Mouse (Mus musculus) midbrain, embryonic 12.5 days (tissue): ENCODE measurements at regions not wholly inside any gene's neighbourhood (a gene's known extent, or its start where the extent isn't known, plus 50 kb on each side); places are given as distances from the start of the nearest gene placed in this dataset.
A peak's percentile ranks its signal among the peaks of the same experiment; 100 is the strongest.

ENCODE experiments used
- ATAC-seq: fragments of 200-750 bp; cut with Nextera tagmentation; 2 replicates; pipeline ENCODE4 v1.8.0; 2017; ENCODE audit warnings: low read depth, moderate TSS enrichment, moderate library complexity; ENCODE audit not compliant: low FRiP score
- H3K27ac ChIP-seq: fragments of 300-500 bp; sonication (generic); replicated peaks from 2 replicates; pipeline ENCODE4 v1.5.1; 2016; ENCODE audit warnings: mild to moderate bottlenecking
- H3K27me3 ChIP-seq: fragments of 300-500 bp; sonication (generic); 2 replicates; pipeline ENCODE4 v1.6.1; 2016; ENCODE audit warnings: mild to moderate bottlenecking
- H3K36me3 ChIP-seq: fragments of 300-500 bp; sonication (generic); 2 replicates; pipeline ENCODE4 v1.6.1; 2016
- H3K4me1 ChIP-seq: fragments of 300-500 bp; sonication (generic); 2 replicates; pipeline ENCODE4 v1.6.1; 2016
- H3K4me2 ChIP-seq: fragments of 300-500 bp; sonication (generic); replicated peaks from 2 replicates; pipeline ENCODE4 v1.6.1; 2016; ENCODE audit warnings: mild to moderate bottlenecking, moderate library complexity
- H3K4me3 ChIP-seq: fragments of 300-500 bp; sonication (generic); 2 replicates; pipeline ENCODE4 v1.5.1; 2016; ENCODE audit warnings: mild to moderate bottlenecking
- H3K9ac ChIP-seq: fragments of 300-500 bp; sonication (generic); replicated peaks from 2 replicates; pipeline ENCODE4 v1.6.1; 2016; ENCODE audit warnings: mild to moderate bottlenecking, moderate library complexity
- H3K9me3 ChIP-seq: fragments of 300-500 bp; sonication (generic); 2 replicates; pipeline ENCODE4 v1.6.1; 2016; ENCODE audit warnings: mild to moderate bottlenecking
- WGBS: fragments of 180-500 bp; shearing (Covaris S2); methylation state at CpG from one replicate; pipeline ENCODE4 v1.1.7; 2016; 5-methylcytosine and 5-hydroxymethylcytosine counted together

- ATAC-seq: peak; percentile 66; the same call in 1 of the 2 replicates
- Histone ChIP-seq H3K4me1 (no peaks in the 10 kb centered on the region), H3K4me2 (no peak overlapping the region), H3K36me3 (no peaks in the 10 kb centered on the region), H3K9me3 (no peaks in the 10 kb centered on the region), H3K9ac (no peak overlapping the region), H3K27me3 (no peaks in the 10 kb centered on the region), H3K4me3 (no peak overlapping the region), H3K27ac (no peak overlapping the region)
- 31% methylated on average over 1 of the region's 1 CpGs for WGBS
Measured at GRCm38 (mm10) chr8:74415671-74416070, 457.3 kb upstream of the Isx start.
